Mouse (Mus musculus): ENCODE results near the gene Tns1.

The Tns1 gene

GRCm38 (mm10) chr1:74121821-74122576, 2.2 kb downstream of the Tns1 start:
- DNase-seq (ENCODE audit: low spot score in 2 of 2): peak; percentile 69

DNA sequence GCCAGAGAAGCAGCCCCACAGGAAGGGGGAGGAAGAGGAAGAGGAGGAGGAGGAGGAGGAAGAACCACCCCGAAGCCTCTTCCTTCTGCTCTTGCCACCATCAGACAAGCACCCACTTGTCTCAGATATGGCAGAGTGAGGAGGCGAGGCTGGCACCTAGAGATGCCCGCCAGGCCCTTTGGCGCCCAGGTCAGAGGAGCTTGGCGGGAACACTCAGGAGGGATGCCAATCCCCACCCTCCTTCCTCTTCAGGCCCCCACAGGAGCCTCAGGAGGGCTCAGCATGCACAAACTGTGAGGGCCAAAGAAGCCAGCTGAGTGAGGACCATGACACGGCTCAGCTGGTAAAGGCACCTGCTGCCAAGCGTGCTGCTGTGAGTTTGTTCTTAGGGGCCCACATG, 3.1 kb downstream of the Tns1 start:
- no peak for DNase-seq (ENCODE audit: low spot score in 2 of 2)

GRCm38 (mm10) chr1:74119115-74119514, 5.1 kb downstream of the Tns1 start:
- DNase-seq (ENCODE audit: low spot score in 2 of 2): peak; percentile 56 to 66

GRCm38 (mm10) chr1:74117876-74118275, 6.4 kb downstream of the Tns1 start:
- DNase-seq (ENCODE audit: low spot score in 2 of 2): no peak

DNA sequence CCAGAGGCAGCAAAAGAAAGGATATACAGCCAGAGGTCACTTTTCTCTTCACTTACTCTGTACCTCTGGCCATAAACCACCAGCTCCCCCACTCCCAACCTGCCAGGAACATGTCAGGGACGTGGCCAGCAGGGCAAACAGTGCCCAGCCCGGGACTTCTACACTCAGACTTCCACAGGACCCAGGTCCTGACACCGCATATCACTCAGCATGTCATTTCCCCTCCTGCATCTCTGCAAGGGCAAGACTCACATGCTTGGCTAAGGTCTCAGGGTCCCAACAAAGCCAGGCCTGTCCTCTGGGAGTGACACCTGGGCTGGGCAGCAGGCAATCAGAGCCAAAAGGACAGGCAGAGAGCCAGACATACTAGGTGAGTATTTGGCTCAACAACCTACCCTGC, 11.2 kb downstream of the Tns1 start:
- DNase-seq (ENCODE audit: low spot score in 2 of 2): no peak

- DNase-seq (ENCODE audit: low spot score in 2 of 2): no peak
Measured at GRCm38 (mm10) chr1:74111696-74112030, 12.6 kb downstream of the Tns1 start.

GRCm38 (mm10) chr1:74110932-74111695, 13.1 kb downstream of the Tns1 start:
- peak; percentile 59 to 68 for DNase-seq (ENCODE audit: low spot score in 2 of 2)

GRCm38 (mm10) chr1:74109670-74110069, 14.6 kb downstream of the Tns1 start:
- no peak for DNase-seq (ENCODE audit: low spot score in 2 of 2)

DNA sequence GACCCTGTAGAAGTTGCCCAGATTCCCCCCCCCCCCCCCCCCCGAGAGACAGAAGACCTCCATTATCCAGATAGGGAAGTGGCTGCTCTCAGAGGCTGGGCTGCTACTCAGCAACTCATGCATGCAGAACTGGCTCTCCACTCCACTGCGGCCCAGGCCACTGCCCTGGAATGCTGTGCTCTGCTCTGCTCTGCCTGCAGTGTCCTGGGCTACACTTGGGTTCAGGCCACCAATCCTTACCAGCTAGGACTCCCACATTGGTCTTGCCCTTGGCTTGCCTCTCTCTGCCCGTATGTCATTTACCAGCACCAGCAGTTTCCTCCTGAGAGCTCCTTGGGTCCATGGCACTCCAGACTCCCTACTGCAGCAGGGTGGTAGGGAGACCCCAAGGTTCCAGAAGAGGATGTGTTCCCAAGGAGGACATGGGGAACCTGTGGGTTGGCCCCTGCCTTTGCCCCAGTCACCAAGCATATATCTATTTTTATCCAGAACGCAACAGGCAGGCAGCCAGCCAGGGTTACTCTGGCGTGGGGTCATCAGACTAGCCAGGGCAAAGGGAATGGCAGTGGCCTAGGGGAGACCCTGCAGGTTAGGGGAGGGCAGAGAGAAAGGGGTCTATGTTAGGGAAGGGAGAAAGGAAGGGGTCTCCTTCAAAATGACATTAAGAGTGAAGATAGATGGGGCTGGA, 16.2 kb downstream of the Tns1 start:
- no peak for DNase-seq (ENCODE audit: low spot score in 2 of 2)

- no peak for DNase-seq (ENCODE audit: low spot score in 2 of 2)
Measured at GRCm38 (mm10) chr1:74106214-74106613, 18.0 kb downstream of the Tns1 start.

- no peak for DNase-seq (ENCODE audit: low spot score in 2 of 2)
Measured at GRCm38 (mm10) chr1:74105660-74106059, 18.6 kb downstream of the Tns1 start.

DNA sequence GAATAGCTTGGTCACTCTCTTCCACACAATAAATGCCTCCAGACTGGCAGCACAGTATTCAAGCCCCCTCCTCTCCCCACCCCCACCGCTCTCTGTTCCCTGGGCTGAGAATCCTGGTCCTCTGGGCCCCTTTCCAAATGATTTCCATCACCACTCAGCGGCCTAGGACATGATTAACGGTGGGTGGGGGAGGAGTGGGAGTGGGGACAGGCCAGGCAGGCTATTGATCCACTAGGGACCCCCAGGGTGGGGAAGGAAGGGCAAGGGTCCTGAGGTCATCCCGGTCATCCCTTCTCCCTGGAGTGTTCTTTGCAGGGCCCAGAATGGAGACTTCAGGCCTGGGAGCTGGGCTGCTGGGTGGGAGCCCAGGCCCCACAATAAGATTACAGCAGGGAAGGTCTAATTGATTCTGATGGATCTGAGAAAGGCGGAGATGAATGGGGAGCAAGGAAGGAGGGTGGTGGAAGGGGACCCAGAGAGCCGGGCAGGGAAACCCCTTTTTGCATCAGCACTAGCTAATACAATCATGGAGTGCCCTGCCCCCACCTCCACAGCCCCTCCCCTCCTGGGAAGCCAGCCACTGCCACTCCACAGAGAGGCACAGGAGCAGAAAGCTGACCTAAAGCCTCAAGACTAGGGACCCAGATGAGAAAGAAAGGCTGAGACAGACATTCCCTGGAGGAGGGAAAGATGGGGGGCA, 20.4 kb downstream of the Tns1 start:
- DNase-seq (ENCODE audit: low spot score in 2 of 2): peak; percentile 72 to 76

GRCm38 (mm10) chr1:74099001-74099435, 25.2 kb downstream of the Tns1 start:
- peak; percentile 50 to 68 for DNase-seq (ENCODE audit: low spot score in 2 of 2)

DNA sequence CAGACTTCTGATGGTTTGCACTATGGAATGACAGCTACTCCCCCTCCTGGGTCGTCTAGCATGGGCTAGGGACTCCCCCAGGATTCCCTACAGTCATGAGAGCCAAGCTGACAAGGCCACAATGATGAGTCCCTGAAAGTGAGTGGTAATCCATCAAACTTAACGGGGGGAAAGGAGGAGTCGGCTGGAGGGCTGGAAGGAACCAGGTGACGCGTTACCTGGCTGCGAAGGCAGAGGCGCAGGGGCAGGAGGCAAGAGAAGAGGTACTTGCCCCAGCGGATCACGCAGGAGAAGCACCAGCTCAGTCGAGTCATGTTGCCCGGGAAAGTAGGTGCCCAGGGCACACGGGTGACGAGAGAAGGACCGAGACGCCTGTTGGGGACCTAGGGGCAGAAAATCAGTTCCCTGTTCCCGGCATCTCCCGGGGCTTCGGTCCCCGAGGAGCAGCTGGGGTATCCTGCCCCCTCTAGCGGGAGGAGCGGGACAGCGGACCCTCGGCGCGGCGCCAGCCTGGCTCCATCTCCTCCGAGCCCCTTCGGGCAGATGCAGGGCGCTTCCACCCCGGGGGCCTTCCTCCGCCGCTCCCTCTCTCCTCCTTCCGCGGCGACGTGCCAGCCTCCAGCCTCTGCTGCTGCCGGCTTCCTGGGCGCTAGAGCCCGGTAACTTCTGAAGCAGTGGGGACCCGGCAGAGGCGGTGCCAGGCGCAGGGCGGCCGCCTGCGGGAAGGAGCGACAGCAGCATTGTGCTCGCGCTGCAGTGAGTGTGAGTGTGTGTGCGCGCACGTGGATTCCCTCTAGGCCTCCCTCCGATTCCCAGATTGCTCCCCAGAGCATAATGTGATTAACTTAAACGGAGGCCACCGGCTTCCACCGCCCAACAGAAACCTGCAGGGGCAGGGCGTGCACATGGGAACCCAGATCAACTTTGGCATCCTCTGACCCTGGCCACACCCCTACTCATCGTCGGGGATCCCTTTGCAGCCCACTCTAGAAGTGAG, 25.9 kb downstream of the Tns1 start:
- DNase-seq (ENCODE audit: low spot score in 2 of 2): peak; percentile 57 to 72

- no peak for DNase-seq (ENCODE audit: low spot score in 2 of 2)
Measured at GRCm38 (mm10) chr1:74095728-74096127, 28.5 kb downstream of the Tns1 start.

GRCm38 (mm10) chr1:74095296-74095695, 29.0 kb downstream of the Tns1 start:
- no peak for DNase-seq (ENCODE audit: low spot score in 2 of 2)

DNA sequence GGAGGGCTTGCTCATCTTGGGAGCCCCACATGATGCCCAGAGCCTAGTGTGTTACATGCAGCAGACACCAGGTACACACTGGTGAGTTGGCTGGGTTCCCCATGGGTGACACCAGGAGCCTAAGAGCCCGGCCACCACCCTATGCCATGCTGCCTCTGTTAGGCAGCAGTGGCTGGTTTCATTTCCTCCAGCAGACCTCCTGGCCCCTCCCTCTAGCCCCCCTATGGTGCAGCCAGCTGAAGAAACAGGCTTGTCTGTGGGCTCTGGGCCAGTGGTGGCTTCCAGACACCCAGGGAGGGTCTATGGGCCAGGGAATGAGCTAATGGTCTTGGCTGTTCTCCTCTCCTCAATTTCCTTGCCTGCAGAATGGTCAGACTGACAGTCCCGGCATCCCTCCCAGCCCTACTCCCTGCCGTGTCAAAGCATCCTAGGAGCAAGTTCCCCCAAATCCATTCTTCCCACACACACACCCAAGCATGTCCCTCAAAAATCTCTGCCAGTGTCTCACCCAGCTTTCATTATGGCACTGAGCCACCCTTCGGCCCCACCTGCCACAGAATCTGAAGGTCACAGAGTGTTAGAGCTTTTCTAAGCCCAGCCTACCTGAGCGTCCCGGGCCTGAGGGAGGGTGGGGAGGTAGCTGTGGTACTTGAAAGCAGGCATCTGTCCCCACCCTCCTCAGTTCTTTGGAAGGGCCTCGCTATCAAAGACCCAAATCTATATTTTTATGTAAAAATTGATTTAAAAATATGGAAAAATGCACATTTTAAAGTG, 29.6 kb downstream of the Tns1 start:
- DNase-seq (ENCODE audit: low spot score in 2 of 2): peak; percentile 69

DNA sequence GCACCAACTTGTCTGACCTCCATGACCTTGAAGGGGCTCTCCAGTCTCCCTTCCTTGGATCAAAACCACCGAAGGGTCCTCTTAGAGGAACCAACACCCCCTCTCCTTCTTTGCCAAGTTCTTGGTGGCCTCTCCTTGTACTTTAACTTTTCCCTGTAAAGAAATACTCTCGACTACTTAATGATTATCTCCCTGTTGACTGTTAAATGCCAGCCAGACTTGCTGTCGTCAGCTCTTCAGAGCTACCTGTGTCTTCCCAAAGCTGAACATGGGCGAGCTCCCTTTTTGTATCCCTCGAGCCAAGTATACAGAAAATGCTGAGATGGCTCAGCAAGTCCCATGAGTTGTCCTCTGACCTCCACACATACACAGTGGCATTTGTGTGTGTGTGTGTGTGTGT, 30.8 kb downstream of the Tns1 start:
- no peak for DNase-seq (ENCODE audit: low spot score in 2 of 2)

- no peak for DNase-seq (ENCODE audit: low spot score in 2 of 2)
Measured at GRCm38 (mm10) chr1:74092242-74092641, 32.0 kb downstream of the Tns1 start.

- no peak for DNase-seq (ENCODE audit: low spot score in 2 of 2)
Measured at GRCm38 (mm10) chr1:74091611-74092224, 32.5 kb downstream of the Tns1 start.

Data from right cerebral cortex, postnatal 10 days (tissue).